Mouse (Mus musculus) G1E (cell line): ENCODE results near the gene Rasgef1a.

Source experiments
- CTCF ChIP-seq: IDR thresholded peaks from 2 replicates; pipeline ENCODE4 v1.5.1; 2012; ENCODE audit warnings: low read depth, low read length, inconsistent platforms, mixed read lengths
- GATA1 ChIP-seq: IDR thresholded peaks from 2 replicates; pipeline ENCODE4 v1.6.1; 2012; ENCODE audit warnings: borderline replicate concordance, low read length, inconsistent platforms, mixed read lengths

GRCm38 (mm10) chr6:118011616-118012316 lies 528 bp downstream of the Rasgef1a start:
- TF ChIP-seq CTCF (no peak), GATA1 (no peak)
